Mouse (Mus musculus) CD4-positive naive resting alpha-beta T cell, adult 76 days (primary cell): ENCODE measurements around the gene Gm49325. TPM values are rescaled to one million over a fixed set of nuclear protein-coding genes. Genes with fewer than 3 reads are reported as not detected.

Source experiments
- total RNA-seq: library from RNA; stranded (reverse); gene quantifications from one replicate; pipeline ENCODE4 v1.2.4, GENCODE M21; 2023

Gm49325 gene
- not detected for total RNA-seq

GRCm38 (mm10) chr10:77605908-77606826 is at the start of gene Gm49325, which contains the start of gene Sumo3:
TSS of gene Gm49325 (plus strand) at chr10:77606197.
TSS of gene Sumo3 (plus strand) at chr10:77606097.

GRCm38 (mm10) chr10:77581408-77582284 is 24.4 kb upstream of the Gm49325 start, which contains the start of gene Pttg1ip:
TSS of gene Pttg1ip (plus strand) at chr10:77581720.

GRCm38 (mm10) chr10:77622055-77622988 is 16.3 kb downstream of the Gm49325 start, which contains the start of gene Ube2g2:
TSS of gene Ube2g2 (plus strand) at chr10:77622275.

GRCm38 (mm10) chr10:77685895-77686664 is 80.1 kb downstream of the Gm49325 start, which contains the start of gene Tspear:
TSS of gene Tspear (plus strand) at chr10:77686569.

GRCm38 (mm10) chr10:77690356-77690807 is 84.4 kb downstream of the Gm49325 start, which contains the start of gene Gm19402:
TSS of gene Gm19402 (minus strand) at chr10:77690757.

Other genes starting within 250 kb of the Gm49325 start
- 2.8 TPM for gene Adarb1, start 187.9 kb upstream of the Gm49325 start, total RNA-seq
- gene Fam207a, start 90.4 kb upstream of the Gm49325 start, total RNA-seq, result 23.1 TPM
- 225 TPM for gene Itgb2, start 75.9 kb upstream of the Gm49325 start, total RNA-seq
- gene Pttg1ip, start 24.5 kb upstream of the Gm49325 start, total RNA-seq, result 100 TPM
- gene Sumo3, start 100 bp upstream of the Gm49325 start, total RNA-seq, result 67.6 TPM
- 34.7 TPM for gene Ube2g2, start 16.1 kb downstream of the Gm49325 start, total RNA-seq
- 0.64 TPM for gene Tspear, start 80.4 kb downstream of the Gm49325 start, total RNA-seq
- gene Gm19402, start 84.6 kb downstream of the Gm49325 start, total RNA-seq, result not detected
- gene Gm9508, start 91.0 kb downstream of the Gm49325 start, total RNA-seq, result not detected
- not detected for gene Gm10272, start 100.4 kb downstream of the Gm49325 start, total RNA-seq
- not detected for gene Gm10024, start 105.3 kb downstream of the Gm49325 start, total RNA-seq
- gene Gm10142, start 109.6 kb downstream of the Gm49325 start, total RNA-seq, result not detected
- gene Krtap12-1, start 114.4 kb downstream of the Gm49325 start, total RNA-seq, result not detected
- gene Gm10100, start 120.3 kb downstream of the Gm49325 start, total RNA-seq, result not detected
- not detected for gene Gm18596, start 136.4 kb downstream of the Gm49325 start, total RNA-seq
- not detected for gene Gm9736, start 145.2 kb downstream of the Gm49325 start, total RNA-seq
- gene Gm3233, start 153.5 kb downstream of the Gm49325 start, total RNA-seq, result not detected
- not detected for gene Gm3238, start 165.1 kb downstream of the Gm49325 start, total RNA-seq
- not detected for gene Gm7138, start 170.7 kb downstream of the Gm49325 start, total RNA-seq
- gene Gm3250, start 176.3 kb downstream of the Gm49325 start, total RNA-seq, result not detected
- not detected for gene Gm7137, start 182.0 kb downstream of the Gm49325 start, total RNA-seq
- not detected for gene Gm9639, start 188.9 kb downstream of the Gm49325 start, total RNA-seq
- not detected for gene Gm19668, start 192.9 kb downstream of the Gm49325 start, total RNA-seq
- not detected for gene Gm9507, start 205.6 kb downstream of the Gm49325 start, total RNA-seq
- gene Gm2696, start 208.5 kb downstream of the Gm49325 start, total RNA-seq, result not detected
- not detected for gene Krtap10-4, start 220.9 kb downstream of the Gm49325 start, total RNA-seq
- gene Krtap10-10, start 229.8 kb downstream of the Gm49325 start, total RNA-seq, result not detected
- not detected for gene Gm36176, start 240.6 kb downstream of the Gm49325 start, total RNA-seq
- not detected for gene Gm10318, start 246.7 kb downstream of the Gm49325 start, total RNA-seq